Mouse (Mus musculus) adrenal gland, postnatal 36 days (tissue): ENCODE measurements around the gene Gmeb2. TPM values are rescaled to one million over a fixed set of nuclear protein-coding genes. Genes with fewer than 3 reads are reported as not detected.

Experiments
- DNase-seq, 2 experiments: peaks; one replicate each; pipeline ENCODE4 v3.0.0; 2021; ENCODE audit warnings: mixed read lengths in 1 of 2
- long read RNA-seq, 2 experiments: library from polyadenylated mRNA; stranded (forward); transcript quantifications; one replicate each; pipeline ENCODE4 v2.0.0; 2021; ENCODE audit warnings: borderline sequencing depth in 2 of 2
- total RNA-seq, 2 experiments: library from RNA; stranded (reverse); gene quantifications; 2 replicates each; pipeline ENCODE4 v1.2.3; 2021

Gene Gmeb2
- 10 to 100 TPM; 14.5 to 22.0 TPM for total RNA-seq
- long read RNA-seq, experiment 1, full-length matches to known transcripts, result 1 of 2 reads
- long read RNA-seq, experiment 1, partial matches to known transcripts, result 0 of 2 reads
- long read RNA-seq, experiment 1, other reads (novel, unspliced or antisense), result 1 of 2 reads
- long read RNA-seq, experiment 2, result 0 reads

DNA sequence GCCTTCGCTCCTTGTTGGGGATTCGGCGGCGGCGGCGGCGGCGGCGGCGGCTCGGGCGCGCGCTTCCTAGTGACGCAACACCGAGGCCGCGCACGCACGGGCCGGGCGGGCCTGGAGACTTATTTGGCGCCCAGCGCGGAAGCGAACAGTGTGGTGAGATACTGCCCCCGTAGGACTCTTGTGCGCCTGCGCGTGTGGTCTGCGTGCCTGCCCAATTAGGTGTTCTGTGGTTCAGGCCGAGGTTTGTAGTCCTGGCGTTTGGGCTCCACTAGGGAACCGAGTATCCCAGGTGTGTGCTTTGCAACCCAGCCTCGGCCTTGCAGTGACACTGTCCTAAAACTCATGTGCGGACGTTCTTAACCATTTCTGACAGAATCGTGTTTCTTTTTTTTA, at the start of gene Gmeb2:
Gmeb2 (minus strand) TSS at position 78 of the 393 bp plus-strand sequence.
- DNase-seq, result peak; percentile 93 to 95

- peak; percentile 68 to 73 for DNase-seq
These were observed 46.2 kb upstream of the Gmeb2 start for GRCm38 (mm10) chr2:181334023-181334422.

- DNase-seq, result no peak
These were observed 44.7 kb upstream of the Gmeb2 start for GRCm38 (mm10) chr2:181332542-181332941.

DNA sequence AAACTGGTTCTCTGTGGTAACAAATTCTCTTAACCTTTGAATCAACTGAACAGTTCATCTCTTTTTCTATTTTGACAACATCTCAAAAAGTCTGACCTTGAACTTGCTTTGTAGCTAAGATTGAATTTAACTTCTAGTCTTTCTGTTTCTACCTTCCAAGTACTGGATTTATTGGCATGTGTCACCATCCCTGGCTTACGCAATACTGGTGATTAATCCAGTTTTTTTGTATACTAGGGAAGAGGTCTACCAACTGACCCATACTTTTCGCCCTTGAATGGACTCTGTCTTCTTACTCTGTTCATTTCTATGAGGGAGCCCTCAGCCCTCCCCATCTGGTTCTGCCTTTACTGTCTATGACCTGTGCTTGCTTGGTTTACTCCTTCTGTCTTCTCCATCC, 38.3 kb upstream of the Gmeb2 start:
- peak in 1 of 2 experiments; percentile 16 for DNase-seq

- DNase-seq, result no peak
These were observed 34.3 kb upstream of the Gmeb2 start for GRCm38 (mm10) chr2:181322136-181322535.

GRCm38 (mm10) chr2:181320103-181320499, 32.3 kb upstream of the Gmeb2 start:
- DNase-seq, result no peak

- peak; percentile 85 to 86 for DNase-seq
These were observed 31.6 kb upstream of the Gmeb2 start, which contains the start of gene Rtel1 for GRCm38 (mm10) chr2:181319248-181320102. Gene Rtel1 (plus strand): TSS chr2:181319739.

DNA sequence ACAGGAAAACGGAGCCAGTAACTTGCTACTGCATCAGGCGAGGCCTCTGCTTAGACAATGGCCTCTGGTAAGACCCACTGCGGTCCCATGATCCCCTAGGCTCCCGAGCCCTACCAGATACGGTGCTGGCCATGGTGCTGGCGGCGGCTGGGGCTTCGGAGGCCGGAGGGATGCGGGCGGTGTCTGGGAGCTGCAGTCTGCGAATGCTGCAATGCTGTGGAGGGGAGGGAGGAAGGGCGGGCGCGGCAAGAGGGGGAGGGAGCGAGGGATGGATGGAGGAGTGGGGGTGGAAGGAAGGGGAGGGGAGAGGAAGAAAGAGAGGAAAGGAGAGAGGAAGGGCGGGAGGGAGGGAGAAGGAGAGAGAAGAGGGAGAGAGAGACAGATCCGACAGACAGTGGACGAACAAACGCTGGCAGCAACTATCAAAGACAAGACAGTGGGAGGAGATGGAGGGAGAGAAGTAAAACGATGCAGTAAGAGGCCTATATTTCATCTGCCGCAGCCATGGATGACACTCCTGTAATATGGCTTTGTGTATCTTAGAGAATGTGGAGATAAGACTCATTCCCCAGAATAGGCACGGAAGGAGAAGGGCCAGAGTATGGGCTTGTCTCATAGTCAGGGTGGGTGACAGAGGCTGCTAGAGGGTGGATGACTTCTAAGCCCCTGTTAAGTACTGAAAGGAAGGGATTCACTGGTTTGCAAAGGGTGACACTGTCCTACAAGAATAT, 26.4 kb upstream of the Gmeb2 start, which contains the start of gene Stmn3:
Stmn3 (minus strand) TSS at position 421 of the 731 bp plus-strand sequence.
- peak; percentile 71 to 79 for DNase-seq

- no peak for DNase-seq
These were observed 25.7 kb upstream of the Gmeb2 start for GRCm38 (mm10) chr2:181313344-181314079.

GRCm38 (mm10) chr2:181313006-181313343, 25.1 kb upstream of the Gmeb2 start:
- no peak for DNase-seq

- DNase-seq, result no peak
These were observed 24.6 kb upstream of the Gmeb2 start for GRCm38 (mm10) chr2:181312435-181312834.

- peak; percentile 43 to 47 for DNase-seq
These were observed 19.4 kb upstream of the Gmeb2 start for GRCm38 (mm10) chr2:181307144-181307804.

DNA sequence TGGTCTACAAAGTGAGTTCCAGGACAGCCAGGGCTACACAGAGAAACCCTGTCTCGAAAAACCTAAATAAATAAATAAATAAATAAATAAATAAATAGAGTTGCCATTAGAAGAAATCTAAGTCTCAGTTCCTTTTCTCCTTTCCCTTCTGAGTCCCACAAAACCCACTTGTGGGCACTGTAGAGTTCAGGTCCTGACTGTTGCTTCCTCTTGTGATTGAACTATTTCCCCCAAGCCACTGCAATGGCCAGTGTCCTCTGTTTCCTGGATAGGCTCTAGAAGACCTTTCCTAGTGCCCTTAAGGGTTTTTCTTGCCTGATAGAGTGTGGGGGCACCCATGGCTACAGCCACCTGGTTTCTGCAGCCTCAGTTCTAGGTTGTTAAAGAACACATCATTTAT, 17.1 kb upstream of the Gmeb2 start:
- DNase-seq, result no peak

DNA sequence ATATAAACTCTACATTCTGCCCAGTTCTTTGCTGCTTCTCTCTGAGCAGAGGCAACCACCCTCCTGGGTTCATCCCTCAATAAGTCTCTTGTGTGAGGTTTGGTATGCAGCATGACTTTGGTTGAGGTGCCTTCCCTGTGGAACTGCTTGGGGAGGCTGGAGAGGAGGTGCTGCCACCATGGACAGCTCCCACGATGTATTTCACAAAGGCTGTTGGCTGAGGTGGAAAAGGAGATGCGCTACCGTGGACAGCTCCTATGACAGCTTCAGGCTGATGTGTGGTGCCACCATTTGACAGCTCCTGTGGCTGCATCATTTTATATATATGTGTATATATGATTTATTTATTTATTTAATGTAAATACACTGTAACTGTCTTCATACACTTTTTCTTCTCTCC, 14.2 kb upstream of the Gmeb2 start:
- DNase-seq, result peak; percentile 21 to 36

GRCm38 (mm10) chr2:181290937-181291336, 3.1 kb upstream of the Gmeb2 start:
- DNase-seq, result no peak

- DNase-seq, result no peak
These were observed 856 bp upstream of the Gmeb2 start for GRCm38 (mm10) chr2:181288691-181289090.

DNA sequence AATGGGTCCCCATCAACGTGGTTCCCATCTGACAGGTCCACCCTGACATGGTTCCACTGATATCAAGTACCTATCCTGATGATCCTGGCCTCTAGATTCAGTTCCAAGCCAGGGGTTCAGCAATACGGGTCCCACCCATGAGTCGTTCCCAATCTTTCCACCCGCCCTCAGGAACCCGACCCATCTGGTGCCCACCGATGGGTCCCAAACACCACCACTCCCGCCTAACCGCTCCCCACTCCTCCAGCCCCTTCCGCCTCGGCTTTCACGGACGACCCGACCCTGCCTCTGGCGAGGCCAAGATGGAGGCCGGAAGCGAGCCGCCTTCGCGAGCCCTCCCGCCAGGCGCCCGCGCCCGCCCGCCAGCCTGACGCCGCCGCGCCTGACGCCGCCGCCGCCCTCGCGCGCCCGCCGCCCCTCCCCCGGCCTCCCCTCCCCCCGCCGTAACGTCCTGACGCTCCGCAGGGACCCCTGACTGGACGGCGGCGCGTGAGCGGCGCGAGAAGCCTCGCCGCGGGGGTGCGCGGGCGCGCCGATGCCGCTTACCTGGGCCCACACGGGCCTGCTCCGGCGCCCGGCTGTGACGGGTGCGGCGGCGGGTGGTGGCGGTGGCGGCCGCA, 387 bp downstream of the Gmeb2 start:
- DNase-seq, result peak; percentile 88 to 92

DNA sequence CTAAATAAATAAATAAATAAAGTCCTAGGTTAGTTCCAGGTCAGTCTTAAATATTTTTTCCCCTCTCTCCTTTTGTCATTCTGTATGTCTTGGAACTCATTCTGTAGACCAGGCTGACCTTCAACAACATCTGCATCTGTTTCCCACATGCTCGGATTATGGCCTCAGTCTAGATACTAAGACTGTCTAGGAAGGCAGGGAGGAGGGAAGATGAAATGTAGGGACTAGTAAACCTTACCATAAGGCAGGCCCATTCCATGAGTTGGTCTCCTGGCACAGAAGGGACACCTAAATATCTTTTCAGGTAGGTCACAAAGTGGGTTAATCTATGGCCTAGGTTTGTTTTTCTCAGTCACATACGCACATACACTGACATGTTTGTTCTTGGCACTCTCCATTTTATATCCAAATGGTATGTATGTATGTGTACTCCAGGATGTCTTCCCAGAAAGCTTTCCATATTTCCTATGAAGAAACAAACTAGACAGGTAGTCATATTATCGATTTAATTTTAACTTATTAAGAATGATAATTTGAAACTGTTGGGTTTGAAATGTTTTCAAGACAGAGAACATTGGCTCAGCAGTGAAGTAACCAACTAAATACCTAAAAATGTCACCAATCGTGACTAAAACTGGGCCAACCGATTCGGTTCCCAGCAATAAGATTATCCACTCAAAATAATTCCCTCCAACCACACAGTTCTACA, 1.1 kb downstream of the Gmeb2 start:
- no peak for DNase-seq

GRCm38 (mm10) chr2:181279968-181280367, 7.9 kb downstream of the Gmeb2 start:
- DNase-seq, result no peak

DNA sequence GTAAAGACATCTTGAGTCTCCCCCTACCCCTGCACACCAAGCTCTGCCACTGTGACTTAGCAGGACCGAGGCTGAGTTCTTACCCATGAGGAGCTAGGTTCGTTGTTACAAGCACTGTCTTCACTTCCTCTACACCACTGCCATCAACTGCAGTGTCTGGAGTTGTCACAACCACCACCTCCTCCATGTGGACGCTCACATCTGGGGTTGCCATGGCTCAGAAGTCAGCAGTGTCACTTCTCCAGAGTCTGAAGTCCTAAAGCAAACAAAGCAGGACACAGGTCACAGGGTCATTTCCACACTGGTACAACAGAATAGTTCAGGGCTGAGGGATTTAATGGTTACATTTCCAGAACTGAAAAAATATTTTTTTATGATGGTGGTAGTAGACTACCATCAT, 10.0 kb downstream of the Gmeb2 start:
- no peak for DNase-seq
